Mouse (Mus musculus) liver, embryonic 14.5 days (tissue): ENCODE results near the gene Pde6h.

ENCODE experiments used
- CTCF ChIP-seq: IDR thresholded peaks from 2 replicates; pipeline ENCODE4 v1.5.1; 2016; ENCODE audit warnings: antibody characterized with exemption, low read depth, control low read depth
- EP300 ChIP-seq: IDR thresholded peaks from 2 replicates; pipeline ENCODE4 v1.6.1; 2016; ENCODE audit warnings: antibody characterized with exemption, low read depth

- TF ChIP-seq CTCF (no peak), EP300 (no peak)
These were observed 77.9 kb downstream of the Pde6h start for GRCm38 (mm10) chr6:137001267-137002168.
